Mouse (Mus musculus) C2C12 (cell line): ENCODE results near the gene Mtmr3. TPM values are rescaled to one million over a fixed set of nuclear protein-coding genes. Genes with fewer than 3 reads are reported as not detected.
A peak's percentile ranks its signal among the peaks of the same experiment; 100 is the strongest.
"Not testable (repeated sequence)": the region's sequence is repeated elsewhere in the genome, so short reads cannot be mapped to it uniquely, and the experiment has no call there.

Experiments
- H3K27me3 ChIP-seq: one replicate; pipeline ENCODE4 v1.6.1; 2011; ENCODE audit not compliant: control insufficient read depth, insufficient read depth, insufficient read length
- H3K36me3 ChIP-seq: one replicate; pipeline ENCODE4 v1.6.1; 2011; ENCODE audit not compliant: control insufficient read depth, insufficient read depth
- H3K4me3 ChIP-seq: one replicate; pipeline ENCODE4 v1.5.1; 2011; ENCODE audit warnings: mild to moderate bottlenecking, control low read depth; ENCODE audit not compliant: poor library complexity, insufficient read depth, severe bottlenecking
- H3K79me2 ChIP-seq: one replicate; pipeline ENCODE4 v1.6.1; 2011; ENCODE audit not compliant: control insufficient read depth, insufficient read depth
- H3K79me3 ChIP-seq: one replicate; pipeline ENCODE4 v1.6.1; 2011; ENCODE audit warnings: low read depth, control low read depth
- H3ac ChIP-seq: one replicate; pipeline ENCODE3; 2011; ENCODE audit warnings: low read depth; ENCODE audit not compliant: control insufficient read depth, insufficient read length
- CEBPB ChIP-seq: IDR thresholded peaks from one replicate; pipeline ENCODE4 v1.6.1; 2011; ENCODE audit warnings: low read depth, mild to moderate bottlenecking, control low read depth, moderate library complexity
- CTCF ChIP-seq: IDR thresholded peaks from one replicate; pipeline ENCODE4 v1.5.1; 2011; ENCODE audit not compliant: control insufficient read depth, insufficient read depth, insufficient read length
- FOSL1 ChIP-seq: IDR thresholded peaks from one replicate; pipeline ENCODE4 v1.8.0; 2011; ENCODE audit warnings: mild to moderate bottlenecking, low read length; ENCODE audit not compliant: poor library complexity, insufficient read depth, severe bottlenecking
- MAX ChIP-seq: IDR thresholded peaks from one replicate; pipeline ENCODE4 v1.6.1; 2011; ENCODE audit warnings: mild to moderate bottlenecking, control low read depth
- MYOD1 ChIP-seq: IDR thresholded peaks from one replicate; pipeline ENCODE4 v1.6.1; 2011; ENCODE audit warnings: low read depth; ENCODE audit not compliant: control insufficient read depth, insufficient read length
- MYOG ChIP-seq: IDR thresholded peaks from one replicate; pipeline ENCODE4 v1.6.1; 2011; ENCODE audit not compliant: control insufficient read depth, insufficient read length; ENCODE audit errors: extremely low read depth
- USF1 ChIP-seq: IDR thresholded peaks from one replicate; pipeline ENCODE4 v1.6.1; 2011; ENCODE audit warnings: low read depth, mild to moderate bottlenecking, control low read depth, moderate library complexity
- polyA plus RNA-seq: library from polyadenylated mRNA; unstranded; fragments of >200 nt; fragmentation: generic; extraction: Trizol; gene quantifications from one replicate; pipeline ENCODE4 v1.2.1, GENCODE M21; 2012; ENCODE audit warnings: missing spikeins

Gene Mtmr3
- polyA plus RNA-seq, 1 experiment: 13.8 TPM

DNA sequence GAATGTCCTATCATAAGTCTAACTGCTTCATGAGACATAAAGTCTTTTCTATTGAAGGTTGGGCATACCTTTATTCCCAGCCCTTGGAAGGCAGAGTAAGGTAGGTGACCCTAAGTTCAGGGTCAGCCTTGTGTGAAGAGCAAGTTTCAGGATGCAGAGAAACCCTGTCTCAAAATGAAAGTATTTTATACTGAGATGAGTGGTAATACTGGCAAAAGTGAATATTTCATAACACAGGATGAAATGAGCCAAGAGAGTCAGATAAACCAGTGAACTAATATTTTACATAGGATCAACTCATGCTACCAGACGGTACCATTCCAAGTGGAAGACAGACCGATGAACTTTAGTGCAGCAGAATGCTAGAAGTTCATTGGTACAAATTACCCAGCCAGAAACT lies 3.7 kb upstream of the Mtmr3 start:
- H3ac ChIP-seq: no peak overlapping the region
- H3K36me3 ChIP-seq: no peaks in the 10 kb centered on the region
- peaks cover 7% of the 10 kb centered on the region for H3K79me3 ChIP-seq
- peaks cover 11% of the 10 kb centered on the region for H3K79me2 ChIP-seq
- no peak for TF ChIP-seq MAX
- no peak for TF ChIP-seq CEBPB
- TF ChIP-seq FOSL1: no peak
- TF ChIP-seq CTCF: no peak
- no peak for TF ChIP-seq MYOG
- no peak for TF ChIP-seq USF1
- TF ChIP-seq MYOD1: no peak
- no peak overlapping the region for H3K4me3 ChIP-seq
- no peaks in the 10 kb centered on the region for H3K27me3 ChIP-seq

DNA sequence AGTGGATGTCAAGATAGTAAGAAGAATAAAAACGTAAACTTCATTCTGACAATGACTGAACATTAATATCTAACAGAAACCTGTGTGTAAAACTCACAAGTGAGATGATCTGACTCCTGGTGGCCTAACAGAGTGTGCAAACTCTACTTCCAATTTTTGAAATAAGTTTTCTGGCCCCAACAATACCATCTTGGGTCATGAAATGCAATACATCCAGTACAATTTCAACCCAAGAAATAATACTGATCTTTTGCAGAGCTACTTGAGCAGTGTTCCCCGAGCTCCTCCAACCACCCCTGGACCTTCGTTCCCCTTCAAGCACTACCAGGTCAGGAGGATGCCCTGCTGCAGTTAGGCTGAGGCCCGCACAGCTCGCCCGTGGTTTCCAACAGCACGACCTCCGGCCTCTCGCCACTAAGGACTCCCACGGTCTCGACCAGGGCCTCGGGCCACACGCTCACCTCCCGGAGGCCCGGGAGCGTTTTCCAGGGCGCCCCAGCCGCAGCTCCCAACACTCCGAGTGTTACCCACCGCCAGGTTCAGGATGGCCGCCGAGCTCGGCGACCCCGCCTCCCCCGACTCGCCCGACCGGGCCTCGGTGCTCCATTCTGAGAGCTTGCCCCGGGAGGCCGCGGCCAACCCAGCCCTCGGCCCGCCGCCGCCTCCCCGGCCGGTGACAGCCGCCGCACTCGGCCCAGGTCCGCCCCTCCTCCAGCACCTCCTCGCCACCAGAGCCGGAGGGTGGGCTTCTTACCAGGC lies 635 bp downstream of the Mtmr3 start:
- TF ChIP-seq MAX (no peak), FOSL1 (no peak), MYOG (no peak), MYOD1 (no peak), USF1 (no peak), CTCF (no peak), CEBPB (no peak)

GRCm38 (mm10) chr11:4593491-4593848 lies 1.2 kb downstream of the Mtmr3 start:
- no peaks in the 10 kb centered on the region for H3K27me3 ChIP-seq
- H3K4me3 ChIP-seq: peak overlapping the region; percentile 85
- H3K79me2 ChIP-seq: peaks cover 60% of the 10 kb centered on the region
- TF ChIP-seq FOSL1: no peak
- TF ChIP-seq MYOD1: no peak
- no peak for TF ChIP-seq MAX
- H3K79me3 ChIP-seq: peaks cover 49% of the 10 kb centered on the region
- H3K36me3 ChIP-seq: no peaks in the 10 kb centered on the region
- no peak overlapping the region for H3ac ChIP-seq

More for the DNA sequence above, 635 bp downstream of the Mtmr3 start:
- Histone ChIP-seq H3K27me3 (no peaks in the 10 kb centered on the region), H3K79me3 (peaks cover 47% of the 10 kb centered on the region), H3K36me3 (no peaks in the 10 kb centered on the region), H3ac (peak overlapping the region; percentile 98), H3K4me3 (peak overlapping the region; percentile 85), H3K79me2 (peaks cover 54% of the 10 kb centered on the region)

GRCm38 (mm10) chr11:4591811-4592210 lies 2.9 kb downstream of the Mtmr3 start:
- peaks cover 4% of the 10 kb centered on the region for H3K36me3 ChIP-seq
- H3K79me3 ChIP-seq: peaks cover 57% of the 10 kb centered on the region
- H3ac ChIP-seq: no peak overlapping the region
- TF ChIP-seq USF1 (no peak), CTCF (no peak), MYOD1 (no peak), MAX (no peak), CEBPB (no peak), FOSL1 (no peak), MYOG (no peak)
- H3K4me3 ChIP-seq: no peak overlapping the region
- no peaks in the 10 kb centered on the region for H3K27me3 ChIP-seq
- H3K79me2 ChIP-seq: peaks cover 77% of the 10 kb centered on the region

DNA sequence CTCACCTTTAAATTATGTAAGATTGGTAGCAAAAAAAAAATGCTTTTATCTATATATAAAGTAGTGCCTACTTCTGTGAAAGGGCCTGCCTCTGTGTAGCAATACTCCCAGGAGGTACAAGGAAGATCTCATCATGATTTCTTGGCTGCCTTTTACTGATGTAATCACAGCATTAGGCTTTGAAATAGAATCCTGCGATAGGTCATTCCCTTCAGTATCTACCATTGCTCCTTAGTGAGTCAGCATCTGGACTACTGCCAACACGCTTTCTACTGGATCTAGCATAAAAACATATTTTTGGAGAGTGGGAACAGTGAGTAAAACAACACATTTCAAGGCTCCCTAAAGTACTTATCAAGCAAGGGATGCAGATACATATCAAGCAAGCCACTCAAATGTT lies 16.0 kb downstream of the Mtmr3 start:
- Histone ChIP-seq H3K27me3 (no peaks in the 10 kb centered on the region), H3K79me3 (peaks cover 72% of the 10 kb centered on the region), H3ac (no peak overlapping the region), H3K36me3 (no peaks in the 10 kb centered on the region), H3K4me3 (no peak overlapping the region), H3K79me2 (peaks cover 92% of the 10 kb centered on the region)
- no peak for TF ChIP-seq CTCF
- peak; percentile 49 for TF ChIP-seq FOSL1
- peak; percentile 82 for TF ChIP-seq CEBPB
- peak; percentile 53 for TF ChIP-seq MAX
- TF ChIP-seq MYOG: no peak
- TF ChIP-seq USF1: no peak
- TF ChIP-seq MYOD1: no peak

GRCm38 (mm10) chr11:4577079-4577478 lies 17.6 kb downstream of the Mtmr3 start:
- H3K4me3 ChIP-seq: no peak overlapping the region
- no peak overlapping the region for H3ac ChIP-seq
- H3K79me2 ChIP-seq: peaks cover 81% of the 10 kb centered on the region
- H3K79me3 ChIP-seq: peaks cover 61% of the 10 kb centered on the region
- H3K36me3 ChIP-seq: no peaks in the 10 kb centered on the region
- no peaks in the 10 kb centered on the region for H3K27me3 ChIP-seq
- TF ChIP-seq CTCF: no peak
- no peak for TF ChIP-seq MYOD1
- TF ChIP-seq FOSL1: no peak
- TF ChIP-seq MYOG: no peak
- no peak for TF ChIP-seq CEBPB
- TF ChIP-seq MAX: no peak
- no peak for TF ChIP-seq USF1

- Histone ChIP-seq H3K79me3 (peaks cover 54% of the 10 kb centered on the region), H3K79me2 (peaks cover 81% of the 10 kb centered on the region)
Measured at GRCm38 (mm10) chr11:4576090-4576732, 18.5 kb downstream of the Mtmr3 start.

More at GRCm38 (mm10) chr11:4576090-4576732, 18.5 kb downstream of the Mtmr3 start:
- H3ac ChIP-seq, H3K4me3 ChIP-seq, H3K27me3 ChIP-seq, H3K36me3 ChIP-seq: not testable (repeated sequence)
